Mouse (Mus musculus): ENCODE data around the gene Scube3.
A peak's percentile ranks its signal among the peaks of the same experiment; 100 is the strongest.
"Not testable (repeated sequence)": the region's sequence is repeated elsewhere in the genome, so short reads cannot be mapped to it uniquely, and the experiment has no call there.

Gene Scube3

DNA sequence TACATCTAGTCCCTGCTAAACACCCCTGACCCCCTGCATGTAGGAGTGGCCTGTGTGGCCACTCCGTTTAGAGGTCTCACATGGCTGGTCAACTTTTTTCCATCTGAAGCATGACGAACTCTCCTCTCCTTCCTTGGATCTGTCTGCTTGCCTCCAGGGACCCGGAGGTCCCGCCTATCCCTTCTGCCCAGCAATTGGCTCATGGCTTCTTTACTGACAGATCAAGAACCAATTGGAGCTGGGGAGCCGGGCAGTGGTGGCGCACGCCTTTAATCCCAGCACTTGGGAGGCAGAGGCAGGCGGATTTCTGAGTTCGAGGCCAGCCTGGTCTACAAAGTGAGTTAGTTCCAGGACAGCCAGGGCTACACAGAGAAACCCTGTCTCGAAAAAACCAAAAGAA is 80.5 kb downstream of the Scube3 start:
- DNase-seq (ENCODE audit: low spot score) = not testable (repeated sequence)

GRCm38 (mm10) chr17:28223561-28224391 is 81.8 kb downstream of the Scube3 start:
- peak; percentile 86 for DNase-seq (ENCODE audit: low spot score)

Data from ovary, adult 18-20 months (tissue).